Mouse (Mus musculus): ENCODE measurements at regions not wholly inside any gene's neighbourhood (a gene's known extent, or its start where the extent isn't known, plus 50 kb on each side); places are given as distances from the start of the nearest gene placed in this dataset.

DNA sequence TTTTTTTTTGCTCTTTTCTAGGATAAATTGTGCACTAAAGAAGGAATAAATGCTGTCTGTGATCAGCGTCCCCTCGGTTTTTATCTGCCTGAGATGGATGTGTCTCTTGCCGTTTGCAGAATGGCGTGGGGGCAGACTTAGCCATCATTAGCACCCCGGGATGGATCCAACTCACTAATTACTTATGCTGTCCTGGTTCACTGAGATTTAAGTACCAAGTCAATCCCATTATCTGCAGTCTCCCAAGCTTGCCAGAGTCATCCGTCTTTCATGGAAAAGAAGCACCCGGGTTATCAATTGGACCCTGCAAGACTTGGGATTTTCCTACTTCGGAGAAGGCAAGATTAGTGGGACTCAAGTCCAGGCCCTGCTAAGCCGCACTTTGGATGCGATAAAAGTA is 351.5 kb downstream of the Tmem182 start:
- TF ChIP-seq CTCF (IDR thresholded peaks at IDR 0.05): no peak
- no peak for TF ChIP-seq EP300 (IDR thresholded peaks at IDR 0.05)
